Mouse (Mus musculus): ENCODE measurements at regions not wholly inside any gene's neighbourhood (a gene's known extent, or its start where the extent isn't known, plus 50 kb on each side); places are given as distances from the start of the nearest gene placed in this dataset.

DNA sequence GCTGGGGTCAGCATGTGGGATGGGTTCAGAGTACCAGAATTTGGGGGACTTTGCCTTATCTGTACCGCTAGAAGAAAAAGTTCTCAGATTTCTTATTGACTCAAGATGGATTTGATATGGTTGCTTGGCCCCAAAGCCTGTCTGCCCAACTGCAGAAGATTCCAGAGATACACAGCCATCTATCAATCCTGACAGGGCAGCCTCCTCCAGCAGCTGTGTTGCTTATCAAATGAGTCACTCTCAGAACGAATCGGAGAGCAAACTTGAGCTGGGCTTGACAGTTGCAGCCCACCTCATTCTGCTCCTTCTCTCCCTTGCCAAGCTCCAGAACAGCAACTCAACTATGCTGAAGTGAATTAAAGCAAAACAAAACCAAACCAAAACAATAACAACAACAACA is 345.9 kb downstream of the Pik3r1 start:
- TF ChIP-seq POLR2A (IDR thresholded peaks at IDR 0.05; ENCODE audit: borderline replicate concordance, low read depth, low read length) = no peak
- TF ChIP-seq CTCF (IDR thresholded peaks at IDR 0.05; ENCODE audit: low read depth, low read length) = no peak

All from bone marrow macrophage, adult 2 months (primary cell).